Mouse (Mus musculus) heart, adult 2 months (tissue): ENCODE data around the gene Chml.

Source experiments
- CTCF ChIP-seq: fragments of 200-600 bp; IDR thresholded peaks from 2 replicates; pipeline ENCODE4 v1.8.1; 2022; ENCODE audit warnings: antibody characterized with exemption, mild to moderate bottlenecking, moderate library complexity
- POLR2A ChIP-seq: fragments of 200-500 bp; IDR thresholded peaks from 2 replicates; pipeline ENCODE4 v1.6.1; 2011; ENCODE audit warnings: mild to moderate bottlenecking, low read depth, low read length, control low read depth; ENCODE audit not compliant: insufficient read depth

DNA sequence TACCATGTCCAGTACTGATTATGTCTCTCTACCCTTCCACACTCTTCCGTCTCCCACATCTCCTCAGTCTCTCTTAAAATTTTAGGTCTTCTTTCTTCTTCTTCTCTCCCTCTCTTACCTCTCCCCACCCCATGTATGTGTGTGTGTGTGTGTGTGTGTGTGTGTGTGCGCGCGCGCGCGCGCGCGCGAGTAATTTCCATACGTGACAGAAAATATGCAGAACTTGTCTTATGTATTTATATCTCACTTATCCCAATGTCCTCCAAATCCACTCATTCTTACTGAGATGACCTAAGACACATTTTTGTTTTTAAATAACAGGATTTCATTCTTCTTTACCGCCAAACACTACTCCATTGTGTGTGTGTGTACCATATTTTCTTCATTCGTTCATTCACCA, 60.2 kb downstream of the Chml start:
- no peak for TF ChIP-seq POLR2A
- TF ChIP-seq CTCF: no peak
